In the genomic region with DNA sequence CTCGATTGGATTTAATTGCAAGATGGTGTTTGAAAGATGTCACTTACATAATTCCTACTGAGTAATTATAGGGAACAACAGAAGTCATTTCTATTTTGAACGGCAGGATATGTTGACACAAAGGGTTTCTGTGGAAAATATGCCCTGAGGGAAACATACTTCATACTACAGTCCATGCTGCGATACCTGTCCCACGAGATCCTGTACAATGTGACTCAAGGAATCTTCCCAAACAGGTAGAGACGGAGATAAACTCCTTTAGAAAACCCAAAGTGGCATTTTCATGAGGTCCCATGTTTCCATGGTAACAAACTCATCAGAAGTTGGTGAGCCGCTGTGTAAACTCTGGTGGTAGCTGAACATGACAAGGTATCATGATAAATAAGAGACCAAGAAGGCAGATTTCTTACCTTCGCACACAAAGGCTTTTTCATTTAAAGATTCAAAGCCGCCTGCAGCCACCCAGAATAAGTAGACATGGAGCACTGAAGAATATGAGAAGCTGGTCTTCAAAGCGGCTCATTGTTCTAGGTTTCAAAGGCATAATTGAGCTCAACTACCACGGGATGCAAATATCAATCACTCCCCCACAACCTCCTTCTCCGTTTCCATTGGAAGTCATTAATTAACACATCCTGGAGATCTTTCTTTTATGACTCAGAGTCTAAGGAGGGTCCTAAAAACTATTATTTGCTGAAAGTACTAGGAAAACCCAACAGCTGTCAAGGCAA, we compare ENCODE assay signal across 23 mouse cellular contexts. TPM values are rescaled to one million over a fixed set of nuclear protein-coding genes. Genes with fewer than 3 reads are reported as not detected.
DNase-seq lines count a peak whose midpoint lies in the region; ATAC-seq and TF ChIP-seq lines count a peak whose summit lies in the region.
"Had no signal": no experiment of that assay in that cellular context is flagged by ENCODE, and none has a peak within 500 bp of the region (broad histone marks: within the 10 kb centered on the region; RNA-seq: fewer than 3 reads in every experiment).

No protein-coding gene starts in this region.

- ATAC-seq in forebrain, embryonic 12.5 days (ENCODE audit: low FRiP score) = no peak
- no peak for ATAC-seq in forebrain, embryonic 13.5 days
- ATAC-seq in kidney, postnatal 0 days (replicated peaks; ENCODE audit: low FRiP score, low read depth) = no peak
- no peak for ATAC-seq in kidney, embryonic 16.5 days (ENCODE audit: low FRiP score, low TSS enrichment)
- ATAC-seq in inflammation-experienced regulatory T-cells, adult 6 months = no peak
- ATAC-seq: intestine, embryonic 15.5 days had no signal

- no peak overlapping the region for H3K9ac ChIP-seq in forebrain, embryonic 12.5 days
- H3K9ac ChIP-seq in forebrain, embryonic 13.5 days = no peak overlapping the region
- H3K9ac ChIP-seq in kidney, postnatal 0 days (ENCODE audit: low read depth, low read length) = no peak overlapping the region
- H3K9ac ChIP-seq in kidney, embryonic 16.5 days (replicated peaks; ENCODE audit: low read length) = no peak overlapping the region
- H3K9ac ChIP-seq: embryonic facial prominence, embryonic 12.5 days; intestine, embryonic 15.5 days; limb, embryonic 15.5 days; liver, embryonic 15.5 days; neural tube, embryonic 13.5 days had no signal

- H3K4me3 ChIP-seq in forebrain, embryonic 12.5 days (replicated peaks) = no peak overlapping the region
- H3K4me3 ChIP-seq in forebrain, embryonic 13.5 days = no peak overlapping the region
- no peak overlapping the region for H3K4me3 ChIP-seq in kidney, postnatal 0 days (replicated peaks; ENCODE audit: low read depth, low read length)
- H3K4me3 ChIP-seq in kidney, embryonic 16.5 days (ENCODE audit: low read length) = no peak overlapping the region
- no peak overlapping the region for H3K4me3 ChIP-seq in olfactory bulb, adult 2 months (ENCODE audit: insufficient read depth, low read depth, low read length)
- H3K4me3 ChIP-seq: embryonic facial prominence, embryonic 12.5 days; hindbrain, embryonic 10.5 days; intestine, embryonic 15.5 days; layer of hippocampus, adult 2 months; limb, embryonic 15.5 days; liver, embryonic 15.5 days; neural tube, embryonic 13.5 days had no signal

- TF ChIP-seq POLR2A in olfactory bulb, adult 2 months (IDR thresholded peaks at IDR 0.05; ENCODE audit: insufficient read depth, low read depth, low read length) = no peak

- H3K36me3 ChIP-seq in forebrain, embryonic 12.5 days (replicated peaks) = no peaks in the 10 kb centered on the region
- no peaks in the 10 kb centered on the region for H3K36me3 ChIP-seq in forebrain, embryonic 13.5 days (ENCODE audit: poor library complexity, severe bottlenecking)
- H3K36me3 ChIP-seq in kidney, postnatal 0 days (ENCODE audit: insufficient read depth, low read length) = no peaks in the 10 kb centered on the region
- no peaks in the 10 kb centered on the region for H3K36me3 ChIP-seq in kidney, embryonic 16.5 days (ENCODE audit: insufficient read depth, low read length)
- H3K36me3 ChIP-seq: embryonic facial prominence, embryonic 12.5 days; hindbrain, embryonic 10.5 days; intestine, embryonic 15.5 days; limb, embryonic 15.5 days; liver, embryonic 15.5 days; neural tube, embryonic 13.5 days had no signal

- H3K4me2 ChIP-seq in forebrain, embryonic 12.5 days = 0 out of 2 replicates have a peak overlapping the region, but pooled peaks have one; percentile 1
- no peak overlapping the region for H3K4me2 ChIP-seq in forebrain, embryonic 13.5 days
- H3K4me2 ChIP-seq in kidney, postnatal 0 days (ENCODE audit: low read length) = no peak overlapping the region
- H3K4me2 ChIP-seq in kidney, embryonic 16.5 days (replicated peaks; ENCODE audit: low read depth, low read length) = no peak overlapping the region
- H3K4me2 ChIP-seq: embryonic facial prominence, embryonic 12.5 days; intestine, embryonic 15.5 days; limb, embryonic 15.5 days; liver, embryonic 15.5 days; midbrain, embryonic 11.5 days; neural tube, embryonic 13.5 days had no signal

- no peaks in the 10 kb centered on the region for H3K27me3 ChIP-seq in forebrain, embryonic 12.5 days
- H3K27me3 ChIP-seq in forebrain, embryonic 13.5 days = no peaks in the 10 kb centered on the region
- no peaks in the 10 kb centered on the region for H3K27me3 ChIP-seq in kidney, postnatal 0 days (ENCODE audit: insufficient read depth, low read length)
- no peaks in the 10 kb centered on the region for H3K27me3 ChIP-seq in kidney, embryonic 16.5 days (ENCODE audit: insufficient read depth, low read length)
- H3K27me3 ChIP-seq: embryonic facial prominence, embryonic 12.5 days; intestine, embryonic 15.5 days; limb, embryonic 15.5 days; liver, embryonic 15.5 days; neural tube, embryonic 13.5 days had no signal

- H3K27ac ChIP-seq in forebrain, embryonic 12.5 days = no peak overlapping the region
- H3K27ac ChIP-seq in forebrain, embryonic 13.5 days = no peak overlapping the region
- H3K27ac ChIP-seq in kidney, postnatal 0 days = no peak overlapping the region
- no peak overlapping the region for H3K27ac ChIP-seq in kidney, embryonic 16.5 days (ENCODE audit: low read length)
- peak overlapping the region; percentile 33; the same call in 1 of the 2 replicates for H3K27ac ChIP-seq in olfactory bulb, adult 2 months (ENCODE audit: insufficient read depth, low read depth, low read length)
- H3K27ac ChIP-seq: embryonic facial prominence, embryonic 12.5 days; hindbrain, embryonic 10.5 days; intestine, embryonic 15.5 days; layer of hippocampus, adult 2 months; limb, embryonic 15.5 days; liver, embryonic 15.5 days; neural tube, embryonic 13.5 days had no signal

- no peak for TF ChIP-seq CTCF in kidney, postnatal 0 days (IDR thresholded peaks at IDR 0.05; ENCODE audit: low read depth)
- TF ChIP-seq CTCF in olfactory bulb, adult 2 months (IDR thresholded peaks at IDR 0.05; ENCODE audit: insufficient read depth, low read depth, low read length) = no peak

- no peaks in the 10 kb centered on the region for H3K9me3 ChIP-seq in forebrain, embryonic 12.5 days
- no peaks in the 10 kb centered on the region for H3K9me3 ChIP-seq in forebrain, embryonic 13.5 days (replicated peaks)
- H3K9me3 ChIP-seq in kidney, postnatal 0 days (replicated peaks; ENCODE audit: low read length) = no peaks in the 10 kb centered on the region
- H3K9me3 ChIP-seq in kidney, embryonic 16.5 days (ENCODE audit: low read length) = no peaks in the 10 kb centered on the region
- H3K9me3 ChIP-seq: embryonic facial prominence, embryonic 12.5 days; hindbrain, embryonic 10.5 days; intestine, embryonic 15.5 days; limb, embryonic 15.5 days; liver, embryonic 15.5 days; neural tube, embryonic 13.5 days had no signal

- no peaks in the 10 kb centered on the region for H3K4me1 ChIP-seq in forebrain, embryonic 12.5 days
- H3K4me1 ChIP-seq in forebrain, embryonic 13.5 days = peaks cover 6% of the 10 kb centered on the region
- H3K4me1 ChIP-seq in kidney, postnatal 0 days (replicated peaks; ENCODE audit: insufficient read depth, low read length) = no peaks in the 10 kb centered on the region
- H3K4me1 ChIP-seq in kidney, embryonic 16.5 days (ENCODE audit: insufficient read depth, low read length) = no peaks in the 10 kb centered on the region
- H3K4me1 ChIP-seq in olfactory bulb, adult 2 months (ENCODE audit: control insufficient read depth, insufficient read depth, low read length) = peaks cover 4% of the 10 kb centered on the region; the same call in 1 of the 2 replicates
- H3K4me1 ChIP-seq: embryonic facial prominence, embryonic 12.5 days; hindbrain, embryonic 10.5 days; intestine, embryonic 15.5 days; limb, embryonic 15.5 days; liver, embryonic 15.5 days; neural tube, embryonic 13.5 days had no signal

- DNase-seq in kidney, postnatal 0 days (ENCODE audit: low spot score) = peak; percentile 4
- DNase-seq in right cerebral cortex, adult 18-20 months = peak; percentile 4
- no peak for DNase-seq in right cerebral cortex, postnatal 36 days (ENCODE audit: low spot score in 2 of 2)
- DNase-seq: cerebellum, adult 11 months; cerebellum, postnatal 14 days; gastrocnemius, postnatal 36 days; kidney, adult 9 months; layer of hippocampus, postnatal 36 days; lung, postnatal 4 days; right cerebral cortex, postnatal 14 days had no signal

- 43% methylated on average over 11 of the region's 11 CpGs for WGBS in forebrain, embryonic 12.5 days
- 32% methylated on average over 11 of the region's 11 CpGs for WGBS in forebrain, embryonic 13.5 days
- WGBS in kidney, postnatal 0 days = 49% methylated on average over 11 of the region's 11 CpGs
- WGBS in kidney, embryonic 16.5 days = 50% methylated on average over 11 of the region's 11 CpGs
- WGBS in olfactory bulb, adult 2 months = 34% methylated on average over 11 of the region's 11 CpGs

RNA-seq across cellular contexts. Expression of a gene that starts 24.4 kb away (rescaled TPM):
- 4.4 and 4.6 TPM in 2 replicates for polyA plus RNA-seq in forebrain, embryonic 12.5 days (2016; fragmentation: Nextera tagmentation; extraction: Ambion mirVana)
- polyA plus RNA-seq in forebrain, embryonic 13.5 days (2015; fragmentation: Nextera tagmentation; extraction: Ambion mirVana) = 3.7 and 7.4 TPM in 2 replicates
- polyA plus RNA-seq in kidney, postnatal 0 days (2015; fragmentation: Nextera tagmentation; extraction: Ambion mirVana) = 22.5 and 25.5 TPM in 2 replicates
- polyA plus RNA-seq in kidney, embryonic 16.5 days (2015; fragmentation: Nextera tagmentation; extraction: Ambion mirVana) = 17.8 and 18.1 TPM in 2 replicates
- polyA plus RNA-seq in olfactory bulb, adult 2 months (2012; ENCODE audit: insufficient read depth, insufficient read length, low replicate concordance, missing spikeins) = not detected in 2 replicates
- 1 to 10 TPM in 2 of 3 experiments, not detected in 1; 1.9 to 5.5 TPM for polyA plus RNA-seq in inflammation-experienced regulatory T-cells, adult 6 months (2017; shearing (Covaris generic))

Comparison
In these comparisons a context has a peak if more than half of its experiments do, and no peak if none do; other contexts are left out.
1. DNase-seq: peak in kidney, postnatal 0 days (single experiment) and right cerebral cortex, adult 18-20 months (single experiment); none in right cerebral cortex, postnatal 36 days (0 of 2).